Mouse (Mus musculus): ENCODE data around the gene Glb1l. TPM values are rescaled to one million over a fixed set of nuclear protein-coding genes. Genes with fewer than 3 reads are reported as not detected.

Glb1l gene
- polyA plus RNA-seq, 1 experiment from 2014 or later: 4.5 TPM

DNA sequence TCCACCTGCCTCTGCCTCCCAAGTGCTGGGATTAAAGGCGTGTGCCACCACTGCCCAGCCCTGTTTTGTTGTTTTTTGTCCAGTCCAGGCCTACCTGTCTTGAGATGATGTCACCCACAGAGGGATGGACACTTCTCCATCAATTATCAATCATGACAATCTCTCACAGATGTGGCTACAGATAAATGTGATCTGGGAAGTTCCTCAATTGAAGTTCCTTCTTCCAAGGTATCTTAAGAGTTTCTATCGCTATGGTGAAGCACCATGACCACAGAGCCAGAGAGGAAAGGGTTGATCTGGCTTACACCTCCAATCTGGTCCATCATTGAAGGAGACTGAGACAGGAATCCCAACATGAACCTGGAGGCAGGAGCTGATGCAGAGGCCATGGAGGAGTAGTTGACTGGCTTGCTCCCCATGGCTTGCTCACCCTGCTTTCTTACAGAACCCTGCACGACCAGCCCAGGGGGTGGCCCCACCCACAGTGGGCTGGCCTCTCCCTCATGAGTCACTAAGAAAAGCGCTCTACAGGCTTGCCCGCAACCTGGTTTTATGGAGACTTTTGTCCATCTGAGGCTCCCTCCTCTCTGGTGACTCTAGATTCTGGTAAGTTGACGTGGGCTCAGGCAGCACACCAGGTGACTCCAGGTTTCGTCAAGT lies 19.9 kb upstream of the Glb1l start:
- no peaks in the 10 kb centered on the region; the same call in 1 of the 2 replicates for H3K27me3 ChIP-seq
- H3K27ac ChIP-seq (replicated peaks): 0 out of 2 replicates have a peak overlapping the region, but pooled peaks have one; percentile 0
- no peaks in the 10 kb centered on the region for H3K9me3 ChIP-seq (replicated peaks)
- no peak overlapping the region for H3K9ac ChIP-seq
- no peak for ATAC-seq (ENCODE audit: insufficient read depth)
- peaks cover 76% of the 10 kb centered on the region for H3K4me1 ChIP-seq (replicated peaks)
- no peaks in the 10 kb centered on the region for H3K36me3 ChIP-seq (replicated peaks)
- WGBS (ENCODE audit: insufficient replicate concordance): 39% methylated on average over 7 of the region's 7 CpGs
- H3K4me2 ChIP-seq: no peak overlapping the region
- H3K4me3 ChIP-seq (replicated peaks): no peak overlapping the region

GRCm38 (mm10) chr1:75229158-75229557 lies 18.5 kb upstream of the Glb1l start:
- Histone ChIP-seq H3K27me3 (no peaks in the 10 kb centered on the region; the same call in 1 of the 2 replicates), H3K9ac (no peak overlapping the region), H3K4me1 (replicated peaks) (peaks cover 67% of the 10 kb centered on the region), H3K4me3 (replicated peaks) (no peak overlapping the region), H3K4me2 (peak overlapping the region; percentile 32), H3K9me3 (replicated peaks) (no peaks in the 10 kb centered on the region), H3K36me3 (replicated peaks) (no peaks in the 10 kb centered on the region), H3K27ac (replicated peaks) (peak overlapping the region; percentile 75)
- 39% methylated on average over 4 of the region's 4 CpGs for WGBS (ENCODE audit: insufficient replicate concordance)
- peak; percentile 85 for ATAC-seq (ENCODE audit: insufficient read depth)

GRCm38 (mm10) chr1:75227653-75228052 lies 17.0 kb upstream of the Glb1l start:
- H3K4me1 ChIP-seq (replicated peaks): peaks cover 65% of the 10 kb centered on the region
- ATAC-seq (ENCODE audit: insufficient read depth): no peak
- H3K4me3 ChIP-seq (replicated peaks): no peak overlapping the region
- no peak overlapping the region for H3K4me2 ChIP-seq
- H3K27me3 ChIP-seq: no peaks in the 10 kb centered on the region
- H3K9ac ChIP-seq: no peak overlapping the region
- H3K9me3 ChIP-seq (replicated peaks): no peaks in the 10 kb centered on the region
- no peaks in the 10 kb centered on the region for H3K36me3 ChIP-seq (replicated peaks)
- H3K27ac ChIP-seq (replicated peaks): no peak overlapping the region
- 73% methylated on average over 1 of the region's 1 CpGs for WGBS (ENCODE audit: insufficient replicate concordance)

DNA sequence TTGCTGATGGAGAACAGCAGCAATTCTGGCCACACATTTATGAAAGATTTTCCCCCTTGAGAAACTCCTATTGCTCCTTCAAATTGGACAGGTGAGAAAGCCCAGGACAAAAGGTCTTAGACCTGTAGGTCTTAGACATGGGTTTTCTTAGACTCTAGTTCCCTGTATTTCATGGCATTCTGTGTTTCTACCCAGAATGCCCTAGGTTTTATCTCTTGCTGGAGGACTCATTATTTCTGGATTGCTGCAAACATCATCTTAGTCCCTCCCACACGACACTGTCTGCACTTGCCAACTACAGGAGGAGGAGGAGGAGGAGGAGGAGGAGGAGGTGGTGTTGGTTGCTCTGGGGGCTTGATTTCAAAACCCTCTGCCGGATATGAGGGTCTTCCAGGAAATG lies 15.5 kb upstream of the Glb1l start:
- Histone ChIP-seq H3K4me3 (replicated peaks) (no peak overlapping the region), H3K36me3 (replicated peaks) (no peaks in the 10 kb centered on the region), H3K4me1 (replicated peaks) (peaks cover 56% of the 10 kb centered on the region), H3K4me2 (no peak overlapping the region), H3K9me3 (replicated peaks) (no peaks in the 10 kb centered on the region), H3K9ac (no peak overlapping the region), H3K27me3 (peaks cover 6% of the 10 kb centered on the region), H3K27ac (replicated peaks) (no peak overlapping the region)
- ATAC-seq (ENCODE audit: insufficient read depth): no peak
- WGBS (ENCODE audit: insufficient replicate concordance): 24% methylated on average over 2 of the region's 2 CpGs

GRCm38 (mm10) chr1:75225473-75225872 lies 14.9 kb upstream of the Glb1l start:
- ATAC-seq (ENCODE audit: insufficient read depth): no peak
- peaks cover 13% of the 10 kb centered on the region for H3K27me3 ChIP-seq
- H3K4me1 ChIP-seq (replicated peaks): peaks cover 49% of the 10 kb centered on the region
- H3K4me2 ChIP-seq: no peak overlapping the region
- H3K9ac ChIP-seq: no peak overlapping the region; the same call in 1 of the 2 replicates
- H3K4me3 ChIP-seq (replicated peaks): no peak overlapping the region
- H3K36me3 ChIP-seq (replicated peaks): no peaks in the 10 kb centered on the region
- H3K27ac ChIP-seq (replicated peaks): no peak overlapping the region
- H3K9me3 ChIP-seq (replicated peaks): no peaks in the 10 kb centered on the region
- WGBS (ENCODE audit: insufficient replicate concordance): 22% methylated on average over 3 of the region's 3 CpGs

GRCm38 (mm10) chr1:75223532-75223931 lies 12.9 kb upstream of the Glb1l start:
- 19% methylated on average over 6 of the region's 6 CpGs for WGBS (ENCODE audit: insufficient replicate concordance)
- peaks cover 41% of the 10 kb centered on the region for H3K4me1 ChIP-seq (replicated peaks)
- no peak overlapping the region for H3K4me2 ChIP-seq
- no peak overlapping the region for H3K9ac ChIP-seq
- H3K9me3 ChIP-seq (replicated peaks): no peaks in the 10 kb centered on the region
- H3K27me3 ChIP-seq: peaks cover 26% of the 10 kb centered on the region
- no peak overlapping the region for H3K27ac ChIP-seq (replicated peaks)
- no peak for ATAC-seq (ENCODE audit: insufficient read depth)
- H3K4me3 ChIP-seq (replicated peaks): no peak overlapping the region
- H3K36me3 ChIP-seq (replicated peaks): no peaks in the 10 kb centered on the region

- H3K4me1 ChIP-seq (replicated peaks): peaks cover 41% of the 10 kb centered on the region
- no peaks in the 10 kb centered on the region for H3K9me3 ChIP-seq (replicated peaks)
- no peaks in the 10 kb centered on the region for H3K36me3 ChIP-seq (replicated peaks)
- 53% methylated on average over 6 of the region's 6 CpGs for WGBS (ENCODE audit: insufficient replicate concordance)
- H3K4me3 ChIP-seq (replicated peaks): no peak overlapping the region
- H3K9ac ChIP-seq: no peak overlapping the region
- H3K27me3 ChIP-seq: peaks cover 26% of the 10 kb centered on the region
- no peak overlapping the region for H3K27ac ChIP-seq (replicated peaks)
- no peak overlapping the region for H3K4me2 ChIP-seq
- ATAC-seq (ENCODE audit: insufficient read depth): no peak
Measured at GRCm38 (mm10) chr1:75222926-75223325, 12.3 kb upstream of the Glb1l start.

- H3K27me3 ChIP-seq: peaks cover 26% of the 10 kb centered on the region
- H3K4me3 ChIP-seq (replicated peaks): no peak overlapping the region
- H3K9ac ChIP-seq: no peak overlapping the region
- 64% methylated on average over 3 of the region's 3 CpGs for WGBS (ENCODE audit: insufficient replicate concordance)
- no peak overlapping the region for H3K27ac ChIP-seq (replicated peaks)
- H3K36me3 ChIP-seq (replicated peaks): peaks cover 7% of the 10 kb centered on the region
- no peak for ATAC-seq (ENCODE audit: insufficient read depth)
- H3K4me2 ChIP-seq: no peak overlapping the region
- peaks cover 43% of the 10 kb centered on the region for H3K4me1 ChIP-seq (replicated peaks)
- H3K9me3 ChIP-seq (replicated peaks): no peaks in the 10 kb centered on the region
Measured at GRCm38 (mm10) chr1:75221538-75221937, 10.9 kb upstream of the Glb1l start.

GRCm38 (mm10) chr1:75219531-75219930 lies 8.9 kb upstream of the Glb1l start, which contains the start of gene Tuba4a:
Gene Tuba4a (minus strand): TSS chr1:75219865.
- peaks cover 28% of the 10 kb centered on the region for H3K36me3 ChIP-seq (replicated peaks)
- H3K4me1 ChIP-seq (replicated peaks): peaks cover 51% of the 10 kb centered on the region
- 4% methylated on average over 34 of the region's 34 CpGs for WGBS (ENCODE audit: insufficient replicate concordance)
- H3K27ac ChIP-seq (replicated peaks): peak within 1 kb of the TSS; percentile 95
- H3K27me3 ChIP-seq: peaks cover 26% of the 10 kb centered on the region
- peak within 1 kb of the TSS; percentile 80 for H3K4me3 ChIP-seq (replicated peaks)
- H3K4me2 ChIP-seq: peak within 1 kb of the TSS; percentile 99
- ATAC-seq (ENCODE audit: insufficient read depth): peak; percentile 5
- no peaks in the 10 kb centered on the region for H3K9me3 ChIP-seq (replicated peaks)
- H3K9ac ChIP-seq: peak within 1 kb of the TSS; percentile 93

DNA sequence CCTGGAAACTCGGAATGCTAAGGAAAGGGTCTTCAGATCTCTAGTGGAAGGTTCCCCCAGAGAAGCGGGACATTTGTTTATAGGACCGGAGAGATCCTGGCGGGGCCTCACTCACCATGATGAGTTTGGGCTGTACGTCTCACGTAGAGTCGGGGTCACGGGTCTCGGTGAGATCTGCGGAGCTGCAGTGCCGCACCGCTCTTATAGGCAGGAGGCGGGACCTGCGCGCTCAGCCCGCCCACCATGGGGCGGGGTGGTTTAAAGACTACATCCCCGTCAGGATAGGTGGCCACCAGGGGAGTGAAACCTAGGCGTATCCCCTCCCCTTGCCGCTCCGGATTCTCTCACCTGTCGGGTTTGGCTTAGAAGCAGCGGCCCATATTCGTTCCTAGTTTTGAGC lies 8.5 kb upstream of the Glb1l start:
- H3K4me2 ChIP-seq: peak overlapping the region; percentile 99
- peak overlapping the region; percentile 95 for H3K27ac ChIP-seq (replicated peaks)
- peak overlapping the region; percentile 93 for H3K9ac ChIP-seq
- WGBS (ENCODE audit: insufficient replicate concordance): under 1% methylated on average over 24 of the region's 24 CpGs
- H3K27me3 ChIP-seq: peaks cover 26% of the 10 kb centered on the region
- H3K36me3 ChIP-seq (replicated peaks): peaks cover 32% of the 10 kb centered on the region
- peaks cover 55% of the 10 kb centered on the region for H3K4me1 ChIP-seq (replicated peaks)
- H3K4me3 ChIP-seq (replicated peaks): peak overlapping the region; percentile 80
- H3K9me3 ChIP-seq (replicated peaks): no peaks in the 10 kb centered on the region
- ATAC-seq (ENCODE audit: insufficient read depth): peak; percentile 84

GRCm38 (mm10) chr1:75218227-75219001 lies 7.8 kb upstream of the Glb1l start:
- under 1% methylated on average over 38 of the region's 38 CpGs for WGBS (ENCODE audit: insufficient replicate concordance)
- peaks cover 26% of the 10 kb centered on the region for H3K27me3 ChIP-seq
- H3K36me3 ChIP-seq (replicated peaks): peaks cover 39% of the 10 kb centered on the region
- peak overlapping the region; percentile 80 for H3K4me3 ChIP-seq (replicated peaks)
- peak overlapping the region; percentile 93 for H3K9ac ChIP-seq
- peak overlapping the region; percentile 99 for H3K4me2 ChIP-seq
- H3K4me1 ChIP-seq (replicated peaks): peaks cover 62% of the 10 kb centered on the region
- ATAC-seq (ENCODE audit: insufficient read depth): peak; percentile 68
- peak overlapping the region; percentile 95 for H3K27ac ChIP-seq (replicated peaks)
- H3K9me3 ChIP-seq (replicated peaks): no peaks in the 10 kb centered on the region
